Mouse (Mus musculus): ENCODE measurements around the gene Hras.

Hras gene

DNA sequence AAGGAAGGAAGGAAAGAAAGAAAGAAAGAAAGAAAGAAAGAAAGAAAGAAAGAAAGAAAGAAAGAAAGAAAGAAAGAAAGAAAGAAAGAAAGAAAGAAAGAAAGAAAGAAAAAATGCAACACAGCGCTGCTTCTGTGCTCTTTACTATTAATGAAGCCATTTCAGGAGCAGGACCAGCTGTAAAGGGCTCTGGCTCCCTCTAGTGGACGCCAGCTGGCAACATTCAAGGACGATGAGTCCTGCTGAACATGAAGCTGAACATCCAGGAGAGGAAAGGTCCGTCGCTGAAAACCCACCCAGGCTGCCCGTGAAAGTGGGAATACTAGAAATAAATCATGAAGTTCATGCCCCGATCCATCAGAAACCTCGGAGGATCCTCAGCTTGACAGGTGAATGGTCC lies 17.6 kb downstream of the Hras start:
- peak; percentile 69 for DNase-seq (ENCODE audit: low read depth, low spot score)

DNA sequence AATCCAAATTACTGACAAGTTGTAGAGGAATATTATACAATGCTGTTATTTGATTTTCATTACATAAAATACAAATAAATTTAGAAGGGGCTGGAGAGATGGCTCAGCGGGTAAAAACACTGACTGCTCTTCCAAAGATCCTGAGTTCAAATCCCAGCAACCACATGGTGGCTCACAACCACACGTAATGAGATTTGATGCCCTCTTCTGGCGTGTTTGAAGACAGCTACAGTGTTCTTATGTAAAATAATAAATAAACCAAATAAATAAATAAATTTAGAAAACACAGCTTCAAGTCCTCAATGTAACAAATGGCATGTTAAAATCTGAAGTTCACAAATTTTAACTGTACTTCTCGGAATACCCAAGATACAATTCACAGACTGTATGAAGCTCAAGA lies 18.7 kb downstream of the Hras start:
- no peak for DNase-seq (ENCODE audit: low read depth, low spot score)

- DNase-seq (ENCODE audit: low read depth, low spot score), result no peak
Observed at GRCm38 (mm10) chr7:141173323-141173850, 20.4 kb downstream of the Hras start.

GRCm38 (mm10) chr7:141172116-141173006 lies 21.4 kb downstream of the Hras start, which contains the start of gene Rnh1:
Gene Rnh1 (minus strand): TSS chr7:141172857.
- peak; percentile 94 for DNase-seq (ENCODE audit: low read depth, low spot score)

- DNase-seq (ENCODE audit: low read depth, low spot score), result no peak
Observed at GRCm38 (mm10) chr7:141169866-141170265, 23.9 kb downstream of the Hras start.

DNA sequence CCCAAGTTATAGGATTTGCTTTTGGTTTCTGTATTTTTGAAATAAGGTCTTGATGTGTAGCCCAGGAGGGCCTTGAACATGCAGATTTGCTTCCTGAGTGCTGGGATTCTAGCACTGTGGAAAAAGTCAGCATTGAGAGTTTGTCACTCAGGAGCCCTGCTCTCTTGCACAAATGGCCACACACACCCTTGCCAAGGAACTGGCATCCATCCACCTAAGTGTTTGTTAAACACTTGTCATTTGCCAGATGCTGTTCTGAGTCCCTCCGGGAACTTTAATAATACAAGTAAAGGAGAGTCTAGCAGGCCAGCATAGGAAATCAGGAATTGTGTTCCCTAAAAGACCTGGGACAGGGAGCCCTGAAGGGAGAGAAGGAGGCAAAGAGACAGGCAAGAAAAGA lies 24.5 kb downstream of the Hras start:
- no peak for DNase-seq (ENCODE audit: low read depth, low spot score)

- peak; percentile 74 for DNase-seq (ENCODE audit: low read depth, low spot score)
Observed at GRCm38 (mm10) chr7:141168518-141168953, 25.3 kb downstream of the Hras start.

- DNase-seq (ENCODE audit: low read depth, low spot score), result no peak
Observed at GRCm38 (mm10) chr7:141167901-141168517, 25.8 kb downstream of the Hras start.

- no peak for DNase-seq (ENCODE audit: low read depth, low spot score)
Observed at GRCm38 (mm10) chr7:141164850-141165249, 29.0 kb downstream of the Hras start.

DNA sequence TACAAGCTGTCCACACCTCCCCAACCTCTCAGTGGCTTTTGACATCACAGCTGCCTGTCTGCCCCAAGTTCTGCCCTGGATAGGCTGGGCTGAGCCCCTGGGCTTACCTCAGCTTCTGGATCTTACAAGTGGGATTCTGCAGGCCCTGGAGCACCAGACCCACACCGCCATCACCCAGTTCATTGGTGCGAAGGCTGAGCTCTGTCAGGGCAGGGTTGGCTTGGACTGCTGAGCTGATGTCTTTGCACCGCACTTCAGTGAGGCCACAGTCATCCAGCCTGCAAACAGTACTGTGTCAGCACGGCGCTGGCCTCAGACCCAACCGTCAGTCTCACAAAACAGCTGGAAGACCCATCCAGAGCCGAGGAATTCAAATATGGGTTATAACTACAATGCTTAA lies 29.4 kb downstream of the Hras start:
- DNase-seq (ENCODE audit: low read depth, low spot score), result no peak

- DNase-seq (ENCODE audit: low read depth, low spot score), result no peak
Observed at GRCm38 (mm10) chr7:141155362-141155761, 38.4 kb downstream of the Hras start.

DNA sequence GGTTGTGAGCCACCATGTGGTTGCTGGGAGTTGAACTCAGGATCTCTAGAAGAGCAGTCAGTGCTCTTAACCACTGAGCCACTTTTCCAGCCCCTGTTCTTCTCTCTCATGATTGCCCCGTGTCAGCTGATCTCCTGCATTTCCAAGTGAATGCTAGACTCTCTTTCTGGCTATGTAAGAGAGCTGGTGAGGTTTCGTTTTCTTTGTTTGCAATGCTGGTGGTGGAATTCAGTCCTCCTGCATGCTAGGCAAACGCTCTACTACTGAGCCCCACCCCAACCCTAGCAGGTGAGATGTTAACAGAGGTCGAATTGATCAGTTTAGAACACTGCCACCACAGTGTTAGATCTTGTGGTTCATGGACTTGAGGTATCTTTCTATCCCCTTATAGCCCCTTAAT lies 45.2 kb downstream of the Hras start:
- no peak for DNase-seq (ENCODE audit: low read depth, low spot score)

GRCm38 (mm10) chr7:141147044-141147443 lies 46.8 kb downstream of the Hras start:
- DNase-seq (ENCODE audit: low read depth, low spot score), result no peak

- DNase-seq (ENCODE audit: low read depth, low spot score), result no peak
Observed at GRCm38 (mm10) chr7:141146043-141146595, 47.7 kb downstream of the Hras start.

- DNase-seq (ENCODE audit: low read depth, low spot score), result no peak
Observed at GRCm38 (mm10) chr7:141145403-141145802, 48.4 kb downstream of the Hras start.

DNA sequence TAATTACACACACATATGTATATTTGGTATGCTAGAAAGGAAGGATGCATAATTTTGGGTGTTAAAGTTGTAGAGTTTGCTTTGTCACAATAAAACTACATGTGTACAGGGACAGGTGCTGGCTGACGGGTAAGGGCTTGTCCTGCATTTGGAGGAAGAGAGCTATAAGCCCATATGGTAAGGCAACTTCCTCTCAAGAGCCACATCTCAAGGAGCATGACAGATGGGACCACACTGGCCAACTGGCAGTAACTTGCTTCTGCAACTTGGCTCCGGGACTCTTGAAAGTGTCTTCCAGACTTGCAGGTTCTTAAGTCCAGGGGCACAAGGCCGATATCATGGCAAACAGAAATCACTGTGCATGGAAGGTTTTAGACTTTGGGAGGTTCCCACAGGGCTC lies 49.2 kb downstream of the Hras start:
- no peak for DNase-seq (ENCODE audit: low read depth, low spot score)

- no peak for DNase-seq (ENCODE audit: low read depth, low spot score)
Observed at GRCm38 (mm10) chr7:141143861-141144260, 49.9 kb downstream of the Hras start.

GRCm38 (mm10) chr7:141143112-141143511 lies 50.7 kb downstream of the Hras start:
- no peak for DNase-seq (ENCODE audit: low read depth, low spot score)

DNA sequence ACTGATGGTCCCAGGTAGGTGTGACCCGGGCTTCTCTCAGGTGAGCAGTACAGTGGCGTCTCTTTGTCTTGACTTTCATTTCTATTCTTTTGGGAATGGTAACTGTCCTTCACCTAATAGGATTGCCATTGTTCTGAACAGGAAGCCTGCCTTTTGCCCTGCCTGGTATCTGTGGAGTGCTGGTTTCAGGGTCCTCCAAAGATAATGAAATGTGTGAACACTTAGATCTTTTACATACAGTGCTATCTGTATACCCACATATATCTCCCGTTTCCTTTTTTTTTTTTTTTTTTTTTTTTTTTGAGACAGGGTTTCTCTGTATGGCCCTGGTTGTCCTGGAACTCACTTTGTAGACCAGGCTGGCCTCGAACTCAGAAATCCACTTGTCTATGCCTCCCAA lies 52.5 kb downstream of the Hras start:
- no peak for DNase-seq (ENCODE audit: low read depth, low spot score)
